Mouse (Mus musculus) neural tube, embryonic 12.5 days (tissue): Measurements from ENCODE around the gene Mlph. TPM values are rescaled to one million over a fixed set of nuclear protein-coding genes. Genes with fewer than 3 reads are reported as not detected.
A peak's percentile ranks its signal among the peaks of the same experiment; 100 is the strongest.

ENCODE experiments used
- ATAC-seq: fragments of 200-750 bp; cut with Nextera tagmentation; 2 replicates; pipeline ENCODE4 v1.8.0; 2017; ENCODE audit warnings: low read depth, mild to moderate bottlenecking, moderate TSS enrichment, moderate library complexity; ENCODE audit not compliant: low FRiP score
- H3K27ac ChIP-seq: fragments of 300-500 bp; sonication (generic); 2 replicates; pipeline ENCODE4 v1.5.1; 2016
- H3K27me3 ChIP-seq: fragments of 300-500 bp; sonication (generic); replicated peaks from 2 replicates; pipeline ENCODE4 v1.6.1; 2016; ENCODE audit warnings: mild to moderate bottlenecking
- H3K36me3 ChIP-seq: fragments of 300-500 bp; sonication (generic); 2 replicates; pipeline ENCODE4 v1.6.1; 2016; ENCODE audit warnings: mild to moderate bottlenecking
- H3K4me1 ChIP-seq: fragments of 300-500 bp; sonication (generic); 2 replicates; pipeline ENCODE4 v1.6.1; 2016
- H3K4me2 ChIP-seq: fragments of 300-500 bp; sonication (generic); replicated peaks from 2 replicates; pipeline ENCODE4 v1.6.1; 2016; ENCODE audit warnings: mild to moderate bottlenecking
- H3K4me3 ChIP-seq: fragments of 300-500 bp; sonication (generic); 2 replicates; pipeline ENCODE4 v1.5.1; 2016
- H3K9ac ChIP-seq: fragments of 300-500 bp; sonication (generic); 2 replicates; pipeline ENCODE4 v1.6.1; 2016; ENCODE audit warnings: mild to moderate bottlenecking
- H3K9me3 ChIP-seq: fragments of 300-500 bp; sonication (generic); 2 replicates; pipeline ENCODE4 v1.6.1; 2016; ENCODE audit warnings: mild to moderate bottlenecking
- WGBS: fragments of 180-500 bp; shearing (Covaris S2); methylation state at CpG from one replicate; pipeline ENCODE4 v1.1.7; 2016; 5-methylcytosine and 5-hydroxymethylcytosine counted together
- polyA plus RNA-seq: library from polyadenylated mRNA; unstranded; fragments of >200 nt; fragmentation: Nextera tagmentation; extraction: Ambion mirVana; gene quantifications from 2 replicates; pipeline ENCODE4 v1.2.1, GENCODE M21; 2016

Gene Mlph
- polyA plus RNA-seq, 1 experiment from 2014 or later = 0.20 TPM

- Histone ChIP-seq H3K4me3 (no peak overlapping the region), H3K9ac (no peak overlapping the region), H3K36me3 (no peaks in the 10 kb centered on the region), H3K4me1 (peaks cover 7% of the 10 kb centered on the region), H3K4me2 (no peak overlapping the region), H3K27ac (no peak overlapping the region), H3K9me3 (peaks cover 8% of the 10 kb centered on the region), H3K27me3 (peaks cover 4% of the 10 kb centered on the region; the same call in 1 of the 2 replicates)
- 73% methylated on average over 6 of the region's 6 CpGs for WGBS
- no peak for ATAC-seq
Observed at GRCm38 (mm10) chr1:90917509-90917908, 2.6 kb downstream of the Mlph start.

- H3K4me3 ChIP-seq = no peak overlapping the region
- H3K9ac ChIP-seq = no peak overlapping the region
- no peak overlapping the region for H3K4me2 ChIP-seq
- peaks cover 8% of the 10 kb centered on the region for H3K9me3 ChIP-seq
- no peak overlapping the region for H3K27ac ChIP-seq
- no peaks in the 10 kb centered on the region for H3K4me1 ChIP-seq
- no peak for ATAC-seq
- no peaks in the 10 kb centered on the region for H3K36me3 ChIP-seq
- 90% methylated on average over 9 of the region's 9 CpGs for WGBS
- no peaks in the 10 kb centered on the region for H3K27me3 ChIP-seq
Observed at GRCm38 (mm10) chr1:90921687-90922086, 6.8 kb downstream of the Mlph start.

DNA sequence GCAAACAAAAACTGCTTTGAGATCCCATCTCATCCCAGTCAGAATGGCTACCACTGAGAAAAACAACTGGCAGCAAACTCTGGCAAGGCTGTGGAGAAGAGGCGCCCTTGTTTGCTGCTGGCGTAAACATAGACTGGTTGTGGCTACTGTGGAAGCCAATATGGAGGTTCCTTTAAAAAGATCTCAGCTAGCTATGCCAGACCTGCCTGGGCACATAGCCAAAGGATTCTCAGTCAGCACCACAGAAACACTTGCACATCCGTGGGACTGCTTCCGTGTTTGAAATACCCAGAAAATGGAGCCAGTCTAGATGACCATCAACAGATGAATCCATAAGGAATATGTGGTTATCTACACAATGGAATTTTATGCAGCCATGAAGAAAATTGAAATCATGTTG lies 11.1 kb downstream of the Mlph start:
- Histone ChIP-seq H3K9ac (no peak overlapping the region), H3K9me3 (no peaks in the 10 kb centered on the region), H3K27me3 (peaks cover 9% of the 10 kb centered on the region), H3K36me3 (no peaks in the 10 kb centered on the region), H3K27ac (no peak overlapping the region), H3K4me2 (no peak overlapping the region), H3K4me1 (peaks cover 7% of the 10 kb centered on the region), H3K4me3 (no peak overlapping the region)
- ATAC-seq = no peak
- WGBS = 89% methylated on average over 4 of the region's 4 CpGs

DNA sequence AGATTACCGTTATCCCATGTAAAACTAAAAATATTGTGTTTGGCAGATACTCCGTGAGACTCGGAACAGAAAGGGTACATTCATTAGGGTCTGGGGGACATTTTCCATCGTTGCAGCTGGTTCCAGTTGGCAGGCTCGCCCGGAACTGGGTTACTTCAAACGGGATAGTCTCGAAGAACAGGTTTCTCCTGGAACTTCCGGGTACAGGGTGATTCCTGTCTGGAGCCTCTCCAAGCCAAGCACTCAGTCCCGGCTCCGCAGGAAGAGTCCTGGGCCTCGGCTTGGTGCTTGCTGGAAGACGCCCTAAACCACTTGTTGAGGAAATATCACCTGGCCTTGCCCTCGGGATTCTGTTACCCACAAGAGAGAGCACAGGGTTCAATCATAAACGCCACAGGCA lies 12.4 kb downstream of the Mlph start:
- no peak overlapping the region for H3K9ac ChIP-seq
- no peak overlapping the region; the same call in 1 of the 2 replicates for H3K4me2 ChIP-seq
- no peak for ATAC-seq
- H3K9me3 ChIP-seq = no peaks in the 10 kb centered on the region
- 59% methylated on average over 15 of the region's 15 CpGs for WGBS
- no peak overlapping the region for H3K27ac ChIP-seq
- peaks cover 7% of the 10 kb centered on the region for H3K4me1 ChIP-seq
- no peaks in the 10 kb centered on the region for H3K36me3 ChIP-seq
- no peak overlapping the region for H3K4me3 ChIP-seq
- H3K27me3 ChIP-seq = peaks cover 9% of the 10 kb centered on the region

GRCm38 (mm10) chr1:90927929-90928574 lies 13.2 kb downstream of the Mlph start:
- peaks cover 7% of the 10 kb centered on the region for H3K4me1 ChIP-seq
- no peaks in the 10 kb centered on the region for H3K9me3 ChIP-seq
- H3K9ac ChIP-seq = 0 out of 2 replicates have a peak overlapping the region, but pooled peaks have one; percentile 33
- peaks cover 9% of the 10 kb centered on the region for H3K27me3 ChIP-seq
- WGBS = 3% methylated on average over 23 of the region's 23 CpGs
- H3K27ac ChIP-seq = no peak overlapping the region
- H3K4me2 ChIP-seq = peak overlapping the region; percentile 62
- peak overlapping the region; percentile 16; the same call in 1 of the 2 replicates for H3K4me3 ChIP-seq
- H3K36me3 ChIP-seq = no peaks in the 10 kb centered on the region
- ATAC-seq = 0 out of 2 replicates have a peak, but pooled peaks have one; percentile 44

- H3K9me3 ChIP-seq = no peaks in the 10 kb centered on the region
- no peak overlapping the region for H3K4me3 ChIP-seq
- H3K4me2 ChIP-seq = peak overlapping the region; percentile 62
- 3% methylated on average over 6 of the region's 6 CpGs for WGBS
- no peak overlapping the region for H3K27ac ChIP-seq
- no peaks in the 10 kb centered on the region for H3K36me3 ChIP-seq
- H3K4me1 ChIP-seq = peaks cover 7% of the 10 kb centered on the region
- H3K27me3 ChIP-seq = peaks cover 9% of the 10 kb centered on the region
- ATAC-seq = 0 out of 2 replicates have a peak, but pooled peaks have one; percentile 37
- H3K9ac ChIP-seq = no peak overlapping the region
Observed at GRCm38 (mm10) chr1:90928575-90928934, 13.7 kb downstream of the Mlph start.

GRCm38 (mm10) chr1:90933001-90933400 lies 18.1 kb downstream of the Mlph start:
- WGBS = 83% methylated on average over 5 of the region's 5 CpGs
- Histone ChIP-seq H3K9me3 (no peaks in the 10 kb centered on the region), H3K36me3 (no peaks in the 10 kb centered on the region), H3K4me1 (peaks cover 4% of the 10 kb centered on the region), H3K27ac (no peak overlapping the region), H3K27me3 (peaks cover 3% of the 10 kb centered on the region), H3K4me2 (no peak overlapping the region), H3K9ac (no peak overlapping the region), H3K4me3 (no peak overlapping the region)
- no peak for ATAC-seq

DNA sequence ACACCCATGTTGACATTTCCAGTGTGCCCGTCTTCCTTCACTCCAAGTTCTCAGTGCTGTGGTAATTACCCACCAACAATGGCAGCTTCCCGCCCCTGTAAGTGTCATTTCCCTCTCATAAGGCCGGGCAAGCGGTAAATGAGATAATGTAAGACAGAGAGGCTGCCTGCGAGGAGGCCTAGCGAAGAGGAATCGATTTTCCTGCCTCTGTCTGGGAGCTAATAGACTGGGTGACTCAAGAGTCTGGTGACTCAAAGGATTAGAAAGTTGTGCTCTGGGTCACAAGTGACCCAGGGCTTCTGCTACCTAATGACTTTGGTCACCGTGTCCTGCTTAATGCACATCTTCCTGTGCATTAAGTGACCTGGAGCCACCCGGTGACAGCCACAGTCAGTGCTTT lies 22.1 kb downstream of the Mlph start:
- Histone ChIP-seq H3K27ac (no peak overlapping the region), H3K36me3 (no peaks in the 10 kb centered on the region), H3K4me1 (no peaks in the 10 kb centered on the region), H3K4me2 (no peak overlapping the region), H3K9me3 (no peaks in the 10 kb centered on the region), H3K4me3 (no peak overlapping the region), H3K9ac (no peak overlapping the region), H3K27me3 (no peaks in the 10 kb centered on the region)
- ATAC-seq = no peak
- 50% methylated on average over 9 of the region's 9 CpGs for WGBS

- H3K36me3 ChIP-seq = no peaks in the 10 kb centered on the region
- no peak overlapping the region for H3K4me2 ChIP-seq
- H3K4me3 ChIP-seq = no peak overlapping the region
- no peak overlapping the region for H3K27ac ChIP-seq
- ATAC-seq = no peak
- H3K4me1 ChIP-seq = no peaks in the 10 kb centered on the region
- H3K27me3 ChIP-seq = no peaks in the 10 kb centered on the region
- no peaks in the 10 kb centered on the region for H3K9me3 ChIP-seq
- 89% methylated on average over 4 of the region's 4 CpGs for WGBS
- H3K9ac ChIP-seq = no peak overlapping the region
Observed at GRCm38 (mm10) chr1:90939980-90940379, 25.1 kb downstream of the Mlph start.

DNA sequence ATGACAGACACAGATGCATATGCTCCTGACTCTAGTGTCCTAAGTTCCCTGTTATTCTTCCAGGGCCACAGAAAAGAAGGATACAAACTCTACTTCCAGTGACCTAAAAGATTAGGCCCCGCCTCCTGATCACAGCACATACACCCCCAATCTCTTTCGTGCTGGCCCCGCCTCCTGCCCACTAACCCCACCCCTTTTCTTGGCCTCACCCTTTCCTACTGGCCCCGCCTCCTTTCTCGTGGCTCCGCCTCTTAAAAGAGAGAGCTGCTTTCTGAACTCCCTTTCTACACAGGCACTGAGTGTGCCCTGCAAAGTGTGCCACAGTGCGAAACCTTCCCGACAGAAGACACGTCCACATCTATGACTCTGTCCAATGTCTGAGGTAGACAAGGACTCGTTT lies 30.3 kb downstream of the Mlph start:
- Histone ChIP-seq H3K9ac (no peak overlapping the region), H3K27me3 (no peaks in the 10 kb centered on the region), H3K27ac (no peak overlapping the region), H3K4me1 (no peaks in the 10 kb centered on the region), H3K4me3 (no peak overlapping the region), H3K9me3 (no peaks in the 10 kb centered on the region), H3K4me2 (no peak overlapping the region), H3K36me3 (no peaks in the 10 kb centered on the region)
- WGBS = 66% methylated on average over 10 of the region's 10 CpGs
- no peak for ATAC-seq

DNA sequence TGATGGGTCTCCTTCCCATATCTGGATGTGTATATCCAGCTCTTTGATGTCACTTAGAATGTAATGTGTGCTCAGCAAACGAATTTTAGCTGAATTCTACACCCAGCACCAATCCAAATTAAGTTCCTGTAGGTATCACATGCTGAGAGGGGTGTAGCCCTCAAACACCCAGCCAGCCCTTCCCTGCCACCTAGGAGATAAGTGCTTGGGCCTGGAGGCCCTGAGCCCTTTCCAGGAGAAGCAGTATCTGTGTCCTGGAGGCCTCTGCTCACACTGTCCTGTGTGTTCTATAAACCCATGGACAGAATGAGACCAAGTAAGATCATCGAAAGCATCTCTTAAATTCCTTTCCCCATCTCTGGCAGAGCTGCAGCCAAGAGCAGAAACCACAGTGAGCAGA lies 32.4 kb downstream of the Mlph start:
- no peak for ATAC-seq
- Histone ChIP-seq H3K4me2 (no peak overlapping the region), H3K4me3 (no peak overlapping the region), H3K36me3 (no peaks in the 10 kb centered on the region), H3K9ac (no peak overlapping the region), H3K4me1 (no peaks in the 10 kb centered on the region), H3K27ac (no peak overlapping the region), H3K9me3 (no peaks in the 10 kb centered on the region), H3K27me3 (no peaks in the 10 kb centered on the region)
- WGBS = 71% methylated on average over 2 of the region's 2 CpGs

DNA sequence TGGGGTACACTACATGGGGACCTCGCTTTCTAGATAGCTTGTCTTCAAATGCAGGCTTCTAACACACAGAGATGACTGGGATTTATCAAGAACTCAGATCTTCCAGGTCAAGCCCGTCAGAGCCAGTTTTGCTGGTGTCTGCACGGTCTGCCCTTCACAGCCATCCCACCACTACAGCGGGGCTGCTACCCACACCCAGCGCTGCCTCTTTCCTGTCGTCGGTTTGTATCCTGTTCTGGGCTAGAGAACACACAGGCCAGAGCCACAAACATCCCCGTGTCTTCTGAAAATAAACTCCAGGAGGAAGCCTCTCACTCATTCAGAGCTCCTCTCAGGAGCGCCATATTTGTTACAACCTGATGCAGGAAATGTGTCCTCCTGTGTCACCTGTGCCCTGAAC lies 34.4 kb downstream of the Mlph start:
- Histone ChIP-seq H3K9ac (no peak overlapping the region), H3K27me3 (no peaks in the 10 kb centered on the region), H3K36me3 (no peaks in the 10 kb centered on the region), H3K4me3 (no peak overlapping the region), H3K4me1 (no peaks in the 10 kb centered on the region), H3K4me2 (no peak overlapping the region), H3K27ac (no peak overlapping the region), H3K9me3 (no peaks in the 10 kb centered on the region)
- ATAC-seq = no peak
- 83% methylated on average over 9 of the region's 9 CpGs for WGBS

DNA sequence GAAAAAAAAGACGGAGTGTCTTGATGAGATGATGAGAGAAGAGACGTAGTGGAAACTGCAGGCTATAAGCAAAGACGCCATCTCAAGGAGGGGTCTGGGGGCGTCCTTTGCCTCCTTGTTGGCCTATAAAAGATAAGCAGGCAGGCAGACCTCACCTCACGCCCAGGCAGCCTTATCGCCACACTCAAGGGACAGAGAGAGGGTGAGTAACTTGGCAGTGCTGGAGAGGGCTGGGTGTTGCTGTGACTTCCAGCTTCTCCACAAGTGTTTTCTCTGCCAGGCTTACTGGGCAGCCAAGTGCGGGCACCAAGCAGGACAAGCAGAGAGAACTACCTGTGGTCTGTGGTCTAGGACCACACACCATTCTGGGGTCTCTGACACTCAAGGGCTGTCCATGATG lies 36.8 kb downstream of the Mlph start:
- H3K9me3 ChIP-seq = no peaks in the 10 kb centered on the region
- WGBS = 84% methylated on average over 7 of the region's 7 CpGs
- no peak for ATAC-seq
- H3K9ac ChIP-seq = no peak overlapping the region
- H3K27me3 ChIP-seq = no peaks in the 10 kb centered on the region
- no peaks in the 10 kb centered on the region for H3K4me1 ChIP-seq
- H3K36me3 ChIP-seq = no peaks in the 10 kb centered on the region
- no peak overlapping the region for H3K4me3 ChIP-seq
- no peak overlapping the region for H3K27ac ChIP-seq
- no peak overlapping the region for H3K4me2 ChIP-seq
